23 mouse cellular contexts compared by ENCODE assay signal in the genomic region with DNA sequence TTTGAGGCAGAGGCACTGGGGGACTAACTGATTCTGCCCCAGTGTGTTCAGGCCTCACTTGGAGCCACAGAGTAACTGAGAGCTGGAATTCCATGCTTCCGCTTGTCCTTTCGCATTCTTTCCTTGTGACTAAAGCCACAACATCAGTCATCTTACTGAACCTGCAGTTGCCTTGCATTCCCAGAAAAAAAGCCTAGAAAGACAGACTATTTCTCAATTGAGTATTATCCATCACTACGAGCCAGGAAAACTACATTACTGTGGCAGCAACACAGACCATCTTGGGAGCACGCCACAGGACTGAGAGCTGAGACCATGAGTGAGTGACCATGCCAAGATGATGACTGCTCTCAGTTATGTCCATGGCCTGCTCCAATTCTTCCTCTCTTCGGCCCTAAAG. TPM values are rescaled to one million over a fixed set of nuclear protein-coding genes. Genes with fewer than 3 reads are reported as not detected.
DNase-seq lines count a peak whose midpoint lies in the region; ATAC-seq and TF ChIP-seq lines count a peak whose summit lies in the region.
"Had no signal": no experiment of that assay in that cellular context is flagged by ENCODE, and none has a peak within 500 bp of the region (broad histone marks: within the 10 kb centered on the region; RNA-seq: fewer than 3 reads in every experiment).

No protein-coding gene starts in this region.

- H3K4me3 ChIP-seq in gastrocnemius, adult 2 months, result no peak overlapping the region
- H3K4me3 ChIP-seq in stomach, postnatal 0 days (ENCODE audit: low read depth, low read length), result no peak overlapping the region
- no peak overlapping the region for H3K4me3 ChIP-seq in left cerebral cortex, adult 2 months
- H3K4me3 ChIP-seq: heart, embryonic 13.5 days; intestine, embryonic 15.5 days; kidney, embryonic 15.5 days; limb, embryonic 12.5 days; midbrain, embryonic 12.5 days; neural tube, embryonic 15.5 days had no signal

- H3K9ac ChIP-seq in stomach, postnatal 0 days (ENCODE audit: low read length), result no peak overlapping the region
- H3K9ac ChIP-seq: heart, embryonic 13.5 days; hindbrain, embryonic 14.5 days; intestine, embryonic 15.5 days; kidney, embryonic 15.5 days; limb, embryonic 12.5 days; liver, embryonic 14.5 days; midbrain, embryonic 12.5 days; neural tube, embryonic 15.5 days had no signal

- H3K4me2 ChIP-seq in stomach, postnatal 0 days (replicated peaks; ENCODE audit: low read depth), result no peak overlapping the region
- H3K4me2 ChIP-seq: heart, embryonic 13.5 days; hindbrain, embryonic 14.5 days; intestine, embryonic 15.5 days; kidney, embryonic 15.5 days; limb, embryonic 12.5 days; midbrain, embryonic 12.5 days; neural tube, embryonic 15.5 days had no signal

- ATAC-seq in Patski, result peak; percentile 86
- ATAC-seq in stomach, postnatal 0 days (ENCODE audit: low FRiP score, low TSS enrichment), result no peak; the same call in 1 of the 2 replicates
- ATAC-seq: forebrain, embryonic 16.5 days; intestine, embryonic 15.5 days had no signal

- H3K4me1 ChIP-seq in stomach, postnatal 0 days (replicated peaks; ENCODE audit: control insufficient read depth, insufficient read depth), result no peaks in the 10 kb centered on the region
- H3K4me1 ChIP-seq: intestine, embryonic 15.5 days; midbrain, embryonic 12.5 days; neural tube, embryonic 15.5 days had no signal

- H3K27me3 ChIP-seq in Patski, result no peaks in the 10 kb centered on the region
- no peaks in the 10 kb centered on the region for H3K27me3 ChIP-seq in stomach, postnatal 0 days (ENCODE audit: control insufficient read depth, insufficient read depth, low read length)
- H3K27me3 ChIP-seq: heart, embryonic 13.5 days; intestine, embryonic 15.5 days; kidney, embryonic 15.5 days; limb, embryonic 12.5 days; midbrain, embryonic 12.5 days; neural tube, embryonic 15.5 days had no signal

- no peak for TF ChIP-seq CTCF in gastrocnemius, adult 2 months (IDR thresholded peaks at IDR 0.05)
- TF ChIP-seq CTCF in Patski (IDR thresholded peaks at IDR 0.05), result no peak
- no peak for TF ChIP-seq CTCF in stomach, postnatal 0 days (IDR thresholded peaks at IDR 0.05; ENCODE audit: low read depth)
- no peak for TF ChIP-seq CTCF in left cerebral cortex, adult 2 months (IDR thresholded peaks at IDR 0.05)

- no peak for TF ChIP-seq EP300 in stomach, postnatal 0 days (optimal IDR thresholded peaks at IDR 0.05)

- H3K36me3 ChIP-seq in stomach, postnatal 0 days (ENCODE audit: control insufficient read depth, insufficient read depth, low read length), result no peaks in the 10 kb centered on the region
- H3K36me3 ChIP-seq: heart, embryonic 13.5 days; intestine, embryonic 15.5 days; kidney, embryonic 15.5 days; limb, embryonic 12.5 days; midbrain, embryonic 12.5 days; neural tube, embryonic 15.5 days had no signal

- in situ Hi-C loops in Patski (cut with MboI; ENCODE audit: low pct_unique_long_range_greater_than_20kb), result no loop called here

- WGBS in stomach, postnatal 0 days, result 34% methylated on average over 5 of the region's 5 CpGs

- intact Hi-C loops in gastrocnemius, adult 2 months (cut with DNase I), result no loop called here
- intact Hi-C loops in heart, postnatal 25 days (cut with DNase I), result no loop called here
- intact Hi-C loops in left cerebral cortex, adult 2 months (cut with DNase I), result no loop called here

- CTCF ChIA-PET in Patski (lab: Charles Lee), result interaction anchor here (1.2 to 2.1 kb wide), 3 partner anchors 9 to 29 kb away, joined by 3 to 9 read pairs (median 4); no protein-coding TSS in a partner anchor

- no peak overlapping the region for H3K27ac ChIP-seq in gastrocnemius, adult 2 months
- peak overlapping the region; percentile 24; the same call in 1 of the 2 replicates for H3K27ac ChIP-seq in stomach, postnatal 0 days (replicated peaks)
- no peak overlapping the region for H3K27ac ChIP-seq in left cerebral cortex, adult 2 months
- H3K27ac ChIP-seq: heart, embryonic 13.5 days; hindbrain, embryonic 14.5 days; intestine, embryonic 15.5 days; kidney, embryonic 15.5 days; limb, embryonic 12.5 days; liver, embryonic 14.5 days; macrophage; midbrain, embryonic 12.5 days; neural tube, embryonic 15.5 days had no signal

- POLR2A ChIA-PET in Patski (lab: Charles Lee), result interaction anchor here (0.6 to 1.1 kb wide), 3 partner anchors 8 to 11 kb away, joined by 3 to 4 read pairs (median 3); no protein-coding TSS in a partner anchor

- H3K9me3 ChIP-seq in stomach, postnatal 0 days (ENCODE audit: control insufficient read depth, low read length), result no peaks in the 10 kb centered on the region
- H3K9me3 ChIP-seq: heart, embryonic 13.5 days; intestine, embryonic 15.5 days; kidney, embryonic 15.5 days; limb, embryonic 12.5 days; midbrain, embryonic 12.5 days; neural tube, embryonic 15.5 days had no signal

- peak; percentile 36 for DNase-seq in gastrocnemius, adult 2 months
- DNase-seq in gastrocnemius, postnatal 25 days, result no peak
- DNase-seq in heart, postnatal 4 days, result peak; percentile 54
- no peak for DNase-seq in heart, postnatal 25 days (ENCODE audit: low spot score)
- peak; percentile 55 for DNase-seq in Patski (ENCODE audit: low read depth, low spot score)
- DNase-seq in stomach, postnatal 0 days (ENCODE audit: low spot score), result no peak
- DNase-seq in left cerebral cortex, adult 2 months (ENCODE audit: extremely low spot score in 1 of 2, low spot score in 2 of 2), result no peak
- DNase-seq: adrenal gland, postnatal 10 days; cerebellum, adult 8-10 months; layer of hippocampus, postnatal 36 days; retina, postnatal 1 day; right cerebral cortex, postnatal 4 days; thymus, postnatal 36 days had no signal

RNA-seq across cellular contexts. Expression of a gene that starts 57.2 kb away (rescaled TPM):
- total RNA-seq in gastrocnemius, adult 2 months (2021), result 10 to 100 TPM; 26.8 to 27.1 TPM
- total RNA-seq in gastrocnemius, postnatal 25 days (2021), result 10 to 100 TPM; 24.0 TPM
- total RNA-seq in heart, postnatal 4 days (2021), result 10 to 100 TPM; 61.5 to 68.3 TPM
- total RNA-seq in heart, postnatal 25 days (2021), result 10 to 100 TPM; 39.9 to 40.4 TPM
- 53.2 TPM for polyA plus RNA-seq in Patski (2021)
- 27.1 and 27.4 TPM in 2 replicates for polyA plus RNA-seq in stomach, postnatal 0 days (2015; fragmentation: Nextera tagmentation; extraction: Ambion mirVana)
- 100 to 1,000 TPM; 179 to 201 TPM for total RNA-seq in left cerebral cortex, adult 2 months (2021)

Comparison
In these comparisons a context has a peak if more than half of its experiments do, and no peak if none do; other contexts are left out.
1. DNase-seq: peak in gastrocnemius, adult 2 months (single experiment), heart, postnatal 4 days (single experiment) and Patski (single experiment); none in gastrocnemius, postnatal 25 days (single experiment), heart, postnatal 25 days (single experiment), stomach, postnatal 0 days (single experiment) and left cerebral cortex, adult 2 months (0 of 2).